Mouse (Mus musculus): ENCODE measurements around the gene Tmem131.

- TF ChIP-seq CTCF (IDR thresholded peaks at IDR 0.05; ENCODE audit: borderline replicate concordance, insufficient read depth, low read length) = no peak
- TF ChIP-seq POLR2A (IDR thresholded peaks at IDR 0.05; ENCODE audit: low read depth, low read length) = no peak
Observed at GRCm38 (mm10) chr1:36770998-36771397, 172.5 kb downstream of the Tmem131 start.
